Mouse (Mus musculus): ENCODE measurements at regions not wholly inside any gene's neighbourhood (a gene's known extent, or its start where the extent isn't known, plus 50 kb on each side); places are given as distances from the start of the nearest gene placed in this dataset.

GRCm38 (mm10) chrX:158920217-158920616 is 289.9 kb upstream of the Rps6ka3 start:
- TF ChIP-seq RCOR1 (conservative IDR thresholded peaks at IDR 0.05; ENCODE audit: low read depth, low read length): no peak
- TF ChIP-seq MAX (IDR thresholded peaks at IDR 0.05; ENCODE audit: low read length): no peak
- TF ChIP-seq EP300 (IDR thresholded peaks at IDR 0.05; ENCODE audit: low read length): no peak
- no peak for TF ChIP-seq JUN (IDR thresholded peaks at IDR 0.05; ENCODE audit: insufficient read depth, low read depth, low read length)
- no peak for TF ChIP-seq PAX5 (IDR thresholded peaks at IDR 0.05; ENCODE audit: low read length)
- no peak for TF ChIP-seq BHLHE40 (IDR thresholded peaks at IDR 0.05; ENCODE audit: low read depth, low read length)
- TF ChIP-seq UBTF (IDR thresholded peaks at IDR 0.05; ENCODE audit: low read depth, low read length): no peak
- TF ChIP-seq JUND (conservative IDR thresholded peaks at IDR 0.05; ENCODE audit: low read depth, low read length): no peak
- TF ChIP-seq ELF1 (IDR thresholded peaks at IDR 0.05; ENCODE audit: low read depth, low read length): no peak
- DNase-seq (ENCODE audit: extremely low read depth): peak; percentile 36
- Histone ChIP-seq H3K4me2 (ENCODE audit: insufficient read depth, low read depth, poor library complexity, severe bottlenecking) (no peak overlapping the region), H3K27me3 (replicated peaks) (no peaks in the 10 kb centered on the region), H3K9ac (ENCODE audit: insufficient read depth, low read depth) (no peak overlapping the region), H3K27ac (ENCODE audit: insufficient read depth, low read depth) (no peak overlapping the region), H3K4me1 (ENCODE audit: control insufficient read depth in 1 of 2, insufficient read depth in 2 of 2) (peaks cover 0 to 7% of the 10 kb centered on the region in 2 experiments; a peak in 1 of 4 replicates), H3K79me2 (replicated peaks; ENCODE audit: control insufficient read depth, extremely low read depth, insufficient read depth, poor library complexity, severe bottlenecking) (no peaks in the 10 kb centered on the region), H3K4me3 (replicated peaks in 1 of 3; ENCODE audit: low read depth in 2 of 3, low read length in 2 of 3, poor library complexity in 1 of 3) (no peak overlapping the region), H3K9me3 (replicated peaks; ENCODE audit: low read length) (no peaks in the 10 kb centered on the region), H3K36me3 (replicated peaks in 1 of 2; ENCODE audit: control insufficient read depth in 1 of 2, insufficient read depth in 1 of 2, low read length in 1 of 2) (no peaks in the 10 kb centered on the region)
- dilution Hi-C loops (cut with MboI; ENCODE audit: extremely low pct_ligation_motif_present, extremely low pct_unique_long_range_greater_than_20kb, low sequenced_read_pairs) (no loop called here), in situ Hi-C loops (cut with MboI; ENCODE audit: low pct_ligation_motif_present, low pct_unique_long_range_greater_than_20kb, low sequenced_read_pairs) (no loop called here)

GRCm38 (mm10) chrX:158921424-158921823 is 288.7 kb upstream of the Rps6ka3 start:
- no peaks in the 10 kb centered on the region for H3K36me3 ChIP-seq (replicated peaks in 1 of 2; ENCODE audit: control insufficient read depth in 1 of 2, insufficient read depth in 1 of 2, low read length in 1 of 2)
- TF ChIP-seq CHD2 (IDR thresholded peaks at IDR 0.05; ENCODE audit: low read length): no peak
- no peak for TF ChIP-seq ZC3H11A (IDR thresholded peaks at IDR 0.05; ENCODE audit: low read depth, low read length)
- TF ChIP-seq MXI1 (IDR thresholded peaks at IDR 0.05; ENCODE audit: low read depth, low read length): no peak
- TF ChIP-seq POLR2AphosphoS2 (IDR thresholded peaks at IDR 0.05; ENCODE audit: low read depth, low read length): no peak
- no peak for TF ChIP-seq BHLHE40 (IDR thresholded peaks at IDR 0.05; ENCODE audit: low read depth, low read length)
- no peak for TF ChIP-seq UBTF (IDR thresholded peaks at IDR 0.05; ENCODE audit: low read depth, low read length)
- no peak for TF ChIP-seq RCOR1 (conservative IDR thresholded peaks at IDR 0.05; ENCODE audit: low read depth, low read length)
- no peak for TF ChIP-seq IRF4 (IDR thresholded peaks at IDR 0.05; ENCODE audit: low read depth, low read length)
- no peak for TF ChIP-seq TCF12 (IDR thresholded peaks at IDR 0.05; ENCODE audit: low read depth, low read length)
- no peak for TF ChIP-seq MAZ (IDR thresholded peaks at IDR 0.05; ENCODE audit: low read depth, low read length)
- DNase-seq (ENCODE audit: extremely low read depth): no peak
- H3K27ac ChIP-seq (ENCODE audit: insufficient read depth, low read depth): no peak overlapping the region
- dilution Hi-C loops (cut with MboI; ENCODE audit: extremely low pct_ligation_motif_present, extremely low pct_unique_long_range_greater_than_20kb, low sequenced_read_pairs) (no loop called here), in situ Hi-C loops (cut with MboI; ENCODE audit: low pct_ligation_motif_present, low pct_unique_long_range_greater_than_20kb, low sequenced_read_pairs) (no loop called here)
- H3K9ac ChIP-seq (ENCODE audit: insufficient read depth, low read depth): no peak overlapping the region
- H3K27me3 ChIP-seq (replicated peaks): no peaks in the 10 kb centered on the region
- no peak overlapping the region for H3K4me3 ChIP-seq (replicated peaks in 1 of 3; ENCODE audit: low read depth in 2 of 3, low read length in 2 of 3, poor library complexity in 1 of 3)
- H3K4me1 ChIP-seq (ENCODE audit: control insufficient read depth in 1 of 2, insufficient read depth in 2 of 2): peaks cover 0 to 7% of the 10 kb centered on the region in 2 experiments; a peak in 1 of 4 replicates
- H3K9me3 ChIP-seq (replicated peaks; ENCODE audit: low read length): no peaks in the 10 kb centered on the region
- H3K79me2 ChIP-seq (replicated peaks; ENCODE audit: control insufficient read depth, extremely low read depth, insufficient read depth, poor library complexity, severe bottlenecking): no peaks in the 10 kb centered on the region
- H3K4me2 ChIP-seq (ENCODE audit: insufficient read depth, low read depth, poor library complexity, severe bottlenecking): peak overlapping the region; percentile 71; the same call in 1 of the 2 replicates

All from CH12.LX (cell line).